Comparison of ENCODE assay signal across 21 mouse cellular contexts in the genomic region with DNA sequence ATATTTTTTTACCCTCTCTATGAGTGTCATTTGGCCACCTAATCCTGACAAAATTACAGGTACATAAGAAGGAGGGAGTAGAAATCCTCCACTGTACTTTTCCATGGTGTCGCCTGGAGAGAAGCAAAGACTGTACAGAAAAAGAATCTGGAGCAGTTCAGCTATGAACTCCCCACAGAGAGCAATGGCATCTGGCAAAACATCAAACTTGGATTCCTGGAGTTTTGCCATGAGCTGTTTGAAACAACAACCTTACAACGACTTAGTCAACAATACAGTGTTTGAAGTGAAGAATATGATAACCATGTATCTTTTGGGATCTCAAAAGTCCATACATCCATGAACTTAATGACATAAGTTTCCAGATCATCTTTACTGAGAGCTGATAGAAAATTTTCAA. TPM values are rescaled to one million over a fixed set of nuclear protein-coding genes. Genes with fewer than 3 reads are reported as not detected.
"Had no signal": no experiment of that assay in that cellular context is flagged by ENCODE, and none has a peak within 500 bp of the region (broad histone marks: within the 10 kb centered on the region; RNA-seq: fewer than 3 reads in every experiment).

No protein-coding gene starts in this region.

- H3K4me2 ChIP-seq: limb, embryonic 15.5 days; midbrain, embryonic 11.5 days; stomach, embryonic 15.5 days had no signal

- H3K4me3 ChIP-seq: limb, embryonic 15.5 days; stomach, embryonic 15.5 days had no signal

- H3K4me1 ChIP-seq: limb, embryonic 15.5 days; stomach, embryonic 15.5 days had no signal

- H3K36me3 ChIP-seq: limb, embryonic 15.5 days; stomach, embryonic 15.5 days had no signal

- H3K9me3 ChIP-seq: limb, embryonic 15.5 days; stomach, embryonic 15.5 days had no signal

- DNase-seq: lung, adult 18-20 months; lung, postnatal 10 days; lung, postnatal 4 days; right cerebral cortex, postnatal 14 days; thymus, adult 2 months; thymus, postnatal 25 days had no signal

- ATAC-seq: inflammation-experienced regulatory T-cells, adult 6 months; intestine, postnatal 0 days; midbrain, embryonic 16.5 days had no signal

- H3K27me3 ChIP-seq: limb, embryonic 15.5 days; stomach, embryonic 15.5 days had no signal

- H3K9ac ChIP-seq: limb, embryonic 15.5 days; liver, embryonic 14.5 days; stomach, embryonic 15.5 days had no signal

- H3K27ac ChIP-seq: limb, embryonic 15.5 days; liver, embryonic 14.5 days; stomach, embryonic 15.5 days had no signal

RNA-seq across cellular contexts. Expression of gene Ugt2b5, which starts 34.6 kb away (rescaled TPM):
- total RNA-seq: layer of hippocampus, postnatal 25 days; left cerebral cortex, adult 8-10 months; left cerebral cortex, postnatal 25 days; megakaryocyte, adult 5-6 weeks had no signal
- polyA plus RNA-seq: inflammation-experienced regulatory T-cells, adult 6 months; limb, embryonic 11.5 days; limb, embryonic 15.5 days; midbrain, embryonic 11.5 days; midbrain, embryonic 16.5 days; neural tube, embryonic 14.5 days; spleen, adult 2 months; thymus, adult 2 months; urinary bladder, adult 2 months had no signal
